Mouse (Mus musculus) small intestine, adult 2 months (tissue): ENCODE data around the gene Ttll1.

ENCODE experiments used
- CTCF ChIP-seq: fragments of 200-500 bp; IDR thresholded peaks from 2 replicates; pipeline ENCODE4 v1.5.1; 2012; ENCODE audit warnings: low read depth, mild to moderate bottlenecking, control low read depth, inconsistent platforms, low read length, moderate library complexity, mixed read lengths; ENCODE audit not compliant: insufficient replicate concordance, insufficient read length; ENCODE audit errors: extremely low read depth
- POLR2A ChIP-seq: fragments of 200-500 bp; IDR thresholded peaks from 2 replicates; pipeline ENCODE4 v1.6.1; 2012; ENCODE audit warnings: low read depth, mild to moderate bottlenecking, control low read depth, inconsistent platforms, low read length, moderate library complexity

DNA sequence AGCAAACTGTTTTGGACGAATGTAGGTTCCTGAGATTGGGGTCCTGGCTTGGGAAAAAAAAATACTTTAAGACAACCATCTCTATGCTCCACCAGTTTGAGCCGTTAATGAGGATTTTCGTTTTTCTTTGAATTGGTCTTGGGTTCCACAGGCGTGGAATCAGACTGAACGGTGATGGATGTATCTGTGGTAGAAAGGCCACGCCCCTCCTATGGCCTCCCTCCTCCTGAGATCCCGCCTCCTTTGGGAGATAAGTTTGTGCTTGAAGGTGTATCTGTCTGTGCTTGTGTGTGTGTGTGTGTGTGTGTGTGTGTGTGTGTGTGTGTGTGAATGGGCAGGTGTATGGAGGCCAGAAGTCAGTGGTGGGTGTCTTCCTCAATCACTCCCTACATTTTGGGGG, 21.9 kb upstream of the Ttll1 start:
- TF ChIP-seq POLR2A (no peak), CTCF (no peak)
